Mouse (Mus musculus): ENCODE data around the gene Anapc4. TPM values are rescaled to one million over a fixed set of nuclear protein-coding genes. Genes with fewer than 3 reads are reported as not detected.

Gene Anapc4
- total RNA-seq (2015; ENCODE audit: low replicate concordance) (15.5 and 16.2 TPM in 2 replicates), total RNA-seq (2017; ENCODE audit: low replicate concordance) (22.3 and 55.4 TPM in 2 replicates)

- peak; percentile 95 for ATAC-seq (replicated peaks; ENCODE audit: low FRiP score, poor library complexity, severe bottlenecking)
Observed at GRCm38 (mm10) chr5:52833761-52834274, at the start of gene Anapc4. Anapc4 (plus strand) TSS chr5:52834012.

GRCm38 (mm10) chr5:52786556-52787322, 47.1 kb upstream of the Anapc4 start:
- ATAC-seq (replicated peaks; ENCODE audit: low FRiP score, poor library complexity, severe bottlenecking) = no peak

GRCm38 (mm10) chr5:52793230-52793629, 40.6 kb upstream of the Anapc4 start:
- ATAC-seq (replicated peaks; ENCODE audit: low FRiP score, poor library complexity, severe bottlenecking) = no peak

DNA sequence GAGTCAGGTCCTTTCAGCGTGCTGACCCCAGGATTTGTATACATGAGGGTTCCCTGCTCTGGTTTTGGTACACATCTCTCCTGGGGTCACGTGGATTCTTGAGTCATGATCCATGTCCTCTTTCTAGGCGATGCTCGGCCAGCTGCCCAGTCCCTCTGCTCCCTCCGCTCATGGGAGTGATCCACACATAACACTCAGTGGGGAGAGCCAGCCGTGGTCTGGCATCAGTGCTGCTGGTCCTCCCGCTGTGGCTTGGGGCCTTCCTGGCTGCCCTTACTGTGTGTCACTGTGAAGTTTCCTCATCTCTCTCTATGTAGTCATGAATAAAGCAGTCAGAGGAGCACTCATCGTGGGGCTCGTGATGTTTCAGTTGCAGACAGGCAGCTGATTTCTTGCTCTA, 39.7 kb upstream of the Anapc4 start:
- no peak for ATAC-seq (replicated peaks; ENCODE audit: low FRiP score, poor library complexity, severe bottlenecking)

DNA sequence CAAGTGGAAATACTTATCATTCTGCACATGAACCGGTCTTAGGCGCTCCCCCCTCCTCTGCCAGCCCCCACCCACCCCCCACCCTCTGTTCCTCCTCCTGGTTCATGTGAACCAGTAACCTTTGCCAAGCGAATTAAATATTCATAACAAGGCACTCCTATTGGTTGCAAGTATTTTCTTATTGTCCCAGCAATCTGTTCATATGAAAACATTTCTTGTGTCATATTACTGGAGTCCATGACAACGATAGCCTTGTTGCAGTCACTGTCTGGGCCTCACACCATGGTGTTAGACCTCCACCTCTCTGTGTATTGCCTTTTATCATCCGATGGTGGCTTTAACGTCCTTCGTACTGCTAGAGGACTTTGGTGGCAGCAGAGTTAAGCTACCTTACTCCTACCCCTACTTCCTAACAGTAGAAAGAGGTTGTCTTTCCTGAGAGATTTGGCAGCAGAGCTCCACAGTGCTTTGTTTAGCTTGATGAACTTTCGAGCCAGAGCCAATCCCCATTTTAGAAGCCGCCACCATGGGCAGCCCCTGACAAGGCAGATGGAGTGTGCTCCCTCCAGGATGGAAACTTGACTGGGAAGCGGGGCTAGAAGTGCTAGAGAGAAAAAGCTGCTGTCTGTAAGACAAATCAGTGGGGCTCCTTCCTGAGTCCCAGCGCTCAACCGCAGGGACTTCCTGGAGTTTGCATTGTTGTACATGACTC, 34.4 kb upstream of the Anapc4 start:
- ATAC-seq (replicated peaks; ENCODE audit: low FRiP score, poor library complexity, severe bottlenecking) = no peak

DNA sequence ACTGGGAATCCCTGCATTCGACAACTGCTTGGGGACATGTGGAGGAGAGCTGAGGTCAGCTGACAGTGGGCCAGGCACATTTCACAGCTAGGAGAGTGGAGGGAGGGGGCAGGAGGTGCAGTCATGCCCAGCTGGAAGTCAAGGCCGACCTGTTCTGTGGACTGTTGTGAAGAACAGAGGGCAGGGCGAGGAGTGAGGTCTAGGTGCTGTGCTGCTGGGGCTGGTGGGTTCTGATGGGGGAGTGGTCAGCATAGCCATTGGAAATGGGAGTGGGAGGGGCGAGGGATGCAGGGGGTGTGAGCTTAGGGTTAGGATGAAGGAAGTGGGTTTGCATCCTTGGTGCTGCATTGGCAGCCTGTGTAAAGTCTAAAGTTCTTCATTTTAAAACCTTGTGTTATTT, 28.0 kb upstream of the Anapc4 start:
- ATAC-seq (replicated peaks; ENCODE audit: low FRiP score, poor library complexity, severe bottlenecking) = no peak

DNA sequence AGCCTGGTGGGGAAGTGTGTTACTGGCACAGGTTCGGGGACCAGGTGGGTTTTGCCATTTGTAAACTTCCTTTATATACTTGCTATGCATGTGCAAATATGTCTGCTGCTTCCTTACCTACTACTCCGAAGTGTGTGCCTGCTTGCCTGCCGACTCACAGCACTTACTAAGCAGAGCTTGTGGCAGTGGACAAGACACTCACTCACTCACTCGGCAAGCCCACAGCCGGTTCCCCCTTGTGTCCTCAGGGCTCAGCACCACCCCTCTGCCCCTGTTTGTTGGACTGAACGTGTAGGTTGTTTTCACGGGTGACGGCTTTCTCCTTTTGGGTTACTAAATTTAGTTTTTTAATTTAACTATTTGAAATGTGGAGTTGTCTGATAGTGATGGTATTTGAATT, 27.5 kb upstream of the Anapc4 start:
- no peak for ATAC-seq (replicated peaks; ENCODE audit: low FRiP score, poor library complexity, severe bottlenecking)

DNA sequence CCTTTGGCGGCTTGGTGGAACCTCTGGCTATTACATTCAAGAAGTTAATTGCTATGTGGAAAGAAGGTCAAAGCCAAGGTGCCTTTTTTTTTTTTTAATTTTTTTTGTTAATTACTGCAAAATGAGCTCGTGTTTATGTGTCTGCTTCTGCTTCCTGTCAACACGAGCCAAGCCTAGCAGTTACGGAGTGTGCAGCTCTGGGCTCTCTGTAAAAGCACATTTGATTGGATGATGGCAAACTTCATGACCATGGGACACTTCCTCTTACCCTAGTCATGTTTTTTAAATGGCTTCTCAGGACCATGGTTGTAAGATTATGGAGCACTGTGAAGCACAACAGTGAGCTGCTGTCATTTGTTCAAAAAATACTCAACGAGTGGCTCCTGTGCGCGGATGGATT, 26.8 kb upstream of the Anapc4 start:
- ATAC-seq (replicated peaks; ENCODE audit: low FRiP score, poor library complexity, severe bottlenecking) = no peak

- ATAC-seq (replicated peaks; ENCODE audit: low FRiP score, poor library complexity, severe bottlenecking) = no peak
Observed at GRCm38 (mm10) chr5:52810446-52810845, 23.4 kb upstream of the Anapc4 start.

- ATAC-seq (replicated peaks; ENCODE audit: low FRiP score, poor library complexity, severe bottlenecking) = no peak
Observed at GRCm38 (mm10) chr5:52811056-52811455, 22.8 kb upstream of the Anapc4 start.

DNA sequence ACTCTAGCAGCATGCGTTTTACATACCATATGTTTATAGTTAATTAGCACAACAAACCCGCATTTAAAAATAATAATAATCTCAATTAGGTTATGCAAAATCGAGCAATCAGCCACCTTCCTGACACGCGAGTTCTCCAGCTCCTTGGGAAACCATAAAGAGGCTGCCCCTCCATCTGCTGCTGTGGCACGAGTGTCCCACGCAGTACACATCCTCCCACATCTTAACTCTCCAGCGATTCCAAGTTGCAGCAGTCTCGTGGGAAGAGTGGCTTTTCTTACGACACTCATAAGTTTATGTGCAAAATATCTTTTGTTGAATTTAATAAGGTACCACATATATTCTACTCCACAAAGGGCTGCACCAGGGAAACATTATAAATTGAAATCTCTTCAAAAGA, 21.4 kb upstream of the Anapc4 start:
- no peak for ATAC-seq (replicated peaks; ENCODE audit: low FRiP score, poor library complexity, severe bottlenecking)

DNA sequence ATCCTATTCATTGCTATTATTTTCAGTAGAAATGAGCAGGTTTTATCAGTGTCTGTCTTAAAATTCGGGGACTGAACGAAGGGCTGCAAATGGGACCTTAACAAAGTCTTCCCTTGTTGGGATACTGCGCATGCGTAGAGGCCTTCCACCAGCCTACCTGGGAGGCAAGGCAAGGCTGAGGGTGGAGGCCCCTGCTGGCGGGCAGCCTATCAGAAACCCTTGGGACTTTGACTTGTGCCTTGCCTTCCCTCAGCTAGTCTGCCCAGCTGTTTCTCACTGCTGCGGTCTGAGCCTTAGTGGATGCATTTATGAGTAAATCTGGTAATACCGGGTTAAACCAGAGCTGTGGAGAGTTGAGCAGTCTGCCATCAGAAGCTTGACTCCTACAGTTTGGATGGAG, 20.5 kb upstream of the Anapc4 start:
- no peak for ATAC-seq (replicated peaks; ENCODE audit: low FRiP score, poor library complexity, severe bottlenecking)

DNA sequence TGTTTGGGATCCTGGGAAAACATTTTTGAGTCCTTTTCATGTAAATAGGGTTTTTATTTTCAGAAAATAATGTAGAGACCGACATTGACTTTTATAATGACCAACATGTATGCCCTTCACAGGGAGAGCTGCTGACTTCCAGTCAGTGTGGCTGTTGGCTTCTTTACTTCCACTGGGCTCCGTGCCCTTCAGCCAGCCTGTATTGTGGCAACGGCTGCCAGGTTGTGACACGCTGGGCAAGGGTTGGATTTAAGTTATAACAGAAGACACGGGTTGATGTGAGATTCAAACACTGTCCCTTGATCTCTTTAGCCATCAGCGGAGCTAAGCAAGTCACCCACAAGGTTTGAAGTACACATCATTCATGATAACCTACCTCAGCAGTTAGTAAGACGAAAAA, 15.1 kb upstream of the Anapc4 start:
- no peak for ATAC-seq (replicated peaks; ENCODE audit: low FRiP score, poor library complexity, severe bottlenecking)

DNA sequence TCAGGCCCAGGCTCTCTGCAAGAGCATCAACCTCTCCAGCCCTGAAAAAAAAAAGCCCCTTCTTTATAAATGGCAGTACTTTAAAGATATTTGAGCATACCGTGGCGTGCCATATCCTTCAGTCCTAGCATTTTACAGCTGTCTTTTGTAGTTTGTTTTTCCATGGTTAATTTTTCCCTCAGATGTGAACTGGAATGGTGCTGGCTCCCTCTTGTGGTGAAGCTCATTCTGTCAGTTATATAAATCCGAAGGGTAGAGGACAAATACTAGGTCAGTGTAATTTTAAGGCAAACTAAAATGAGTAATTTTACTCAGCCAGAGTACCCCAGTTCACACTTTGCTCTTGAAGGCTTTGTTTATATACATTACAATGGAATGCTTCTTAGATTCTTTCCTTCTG, 12.1 kb upstream of the Anapc4 start:
- 0 out of 2 replicates have a peak, but pooled peaks have one; percentile 48 for ATAC-seq (replicated peaks; ENCODE audit: low FRiP score, poor library complexity, severe bottlenecking)

DNA sequence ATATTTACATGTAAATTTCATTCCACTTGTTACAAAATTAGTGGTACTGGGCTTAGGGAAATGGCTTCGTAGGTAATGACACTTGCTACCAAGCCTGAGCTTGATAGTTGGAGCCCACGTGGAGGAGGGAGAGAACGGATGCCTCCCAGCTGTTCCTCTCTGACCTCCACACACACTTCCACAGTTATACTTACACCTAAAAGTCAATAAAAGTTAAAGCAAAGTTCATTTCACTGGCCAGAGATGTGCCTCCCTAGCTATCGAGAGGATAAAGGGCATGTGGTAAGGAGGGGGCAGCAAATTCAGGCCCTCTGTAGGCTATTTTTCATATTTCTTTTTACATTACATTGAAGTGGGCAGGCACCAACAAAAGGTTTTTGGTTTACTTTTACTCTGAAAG, 5.9 kb upstream of the Anapc4 start:
- ATAC-seq (replicated peaks; ENCODE audit: low FRiP score, poor library complexity, severe bottlenecking) = no peak

DNA sequence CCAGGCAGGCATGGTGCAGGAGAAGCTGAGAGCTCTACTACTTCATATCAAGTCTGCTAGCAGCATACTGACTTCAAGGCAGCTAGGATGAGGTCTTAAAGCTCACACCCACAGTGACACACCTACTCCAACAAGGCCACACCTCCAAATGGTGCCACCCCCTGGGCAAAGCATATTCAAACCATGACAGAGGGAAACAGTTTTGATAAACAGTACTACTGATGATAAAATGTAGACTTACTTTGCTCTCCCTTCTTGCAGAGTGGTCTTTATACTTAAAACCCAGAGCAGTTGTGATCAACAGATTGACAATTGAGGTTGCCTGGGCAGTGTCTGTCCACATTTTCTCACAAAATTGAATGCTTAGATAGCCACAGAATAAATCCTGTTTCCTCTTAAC, 807 bp upstream of the Anapc4 start:
- ATAC-seq (replicated peaks; ENCODE audit: low FRiP score, poor library complexity, severe bottlenecking) = peak; percentile 56

GRCm38 (mm10) chr5:52834386-52834785, 574 bp downstream of the Anapc4 start:
- ATAC-seq (replicated peaks; ENCODE audit: low FRiP score, poor library complexity, severe bottlenecking) = 0 out of 2 replicates have a peak, but pooled peaks have one; percentile 3

- no peak for ATAC-seq (replicated peaks; ENCODE audit: low FRiP score, poor library complexity, severe bottlenecking)
Observed at GRCm38 (mm10) chr5:52844319-52844718, 10.5 kb downstream of the Anapc4 start.

DNA sequence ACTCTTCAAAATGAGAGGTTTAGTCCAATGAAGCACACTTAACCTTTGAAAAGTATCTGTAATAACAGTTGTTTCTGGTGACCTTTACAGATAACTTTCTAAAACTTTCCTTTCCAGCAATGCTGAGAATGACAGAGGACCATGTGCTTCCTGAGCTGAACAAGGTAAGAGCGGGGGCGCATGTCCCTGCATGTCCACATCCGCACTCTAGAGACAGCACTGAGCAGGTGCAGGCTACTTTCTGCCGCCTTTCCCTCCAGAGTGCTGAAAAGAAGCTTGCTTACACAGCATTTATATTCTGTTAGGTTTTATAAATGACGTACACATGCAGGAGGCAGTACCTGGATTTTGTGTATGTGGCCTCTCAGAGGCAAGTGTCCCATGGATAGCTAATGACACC, 21.9 kb downstream of the Anapc4 start:
- no peak for ATAC-seq (replicated peaks; ENCODE audit: low FRiP score, poor library complexity, severe bottlenecking)

- ATAC-seq (replicated peaks; ENCODE audit: low FRiP score, poor library complexity, severe bottlenecking) = no peak
Observed at GRCm38 (mm10) chr5:52864446-52864845, 30.6 kb downstream of the Anapc4 start.

DNA sequence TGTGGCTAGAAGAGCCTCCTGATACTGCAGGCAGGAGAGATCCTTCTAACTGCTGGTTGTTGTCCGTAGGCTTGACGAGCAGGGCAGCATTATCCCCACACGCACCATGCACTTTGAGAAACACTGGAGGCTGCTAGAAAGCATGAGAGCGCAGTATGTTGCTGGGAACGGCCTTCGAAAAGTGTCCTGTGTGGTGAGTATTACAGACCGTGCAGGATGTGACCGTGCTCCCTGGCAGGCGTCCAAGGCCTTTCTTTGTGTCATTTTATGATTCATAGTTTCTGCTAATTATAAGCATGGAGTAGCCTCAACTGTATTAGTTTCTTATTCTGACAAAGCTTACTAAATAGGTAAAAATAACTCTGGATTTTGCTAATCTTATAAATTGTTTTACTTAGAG, 32.0 kb downstream of the Anapc4 start:
- ATAC-seq (replicated peaks; ENCODE audit: low FRiP score, poor library complexity, severe bottlenecking) = no peak

Measured in erythroid progenitor cell, adult 5-6 weeks (primary cell).